Mouse (Mus musculus): ENCODE measurements around the gene Enah.

- TF ChIP-seq CTCF (IDR thresholded peaks at IDR 0.05; ENCODE audit: low read depth), result no peak
- TF ChIP-seq EP300 (IDR thresholded peaks at IDR 0.05; ENCODE audit: low read depth), result no peak
Measured at GRCm38 (mm10) chr1:181901706-181902373, 118.0 kb downstream of the Enah start.

Measured in heart, postnatal 0 days (tissue).